Mouse (Mus musculus) heart, embryonic 11.5 days (tissue): ENCODE data around the gene Car5a. TPM values are rescaled to one million over a fixed set of nuclear protein-coding genes. Genes with fewer than 3 reads are reported as not detected.

Experiments used
- ATAC-seq: fragments of 200-750 bp; cut with Nextera tagmentation; replicated peaks from 2 replicates; pipeline ENCODE4 v1.8.0; 2017; ENCODE audit warnings: moderate library complexity; ENCODE audit not compliant: insufficient number of reproducible peaks, low FRiP score, low TSS enrichment
- H3K27ac ChIP-seq: fragments of 300-500 bp; sonication (generic); 2 replicates; pipeline ENCODE4 v1.5.1; 2014; ENCODE audit warnings: mild to moderate bottlenecking, low read depth, low read length
- H3K27me3 ChIP-seq: fragments of 300-500 bp; sonication (generic); 2 replicates; pipeline ENCODE4 v1.6.1; 2014; ENCODE audit warnings: mild to moderate bottlenecking, low read length, mixed read lengths; ENCODE audit not compliant: control insufficient read depth, insufficient read depth
- H3K36me3 ChIP-seq: fragments of 300-500 bp; sonication (generic); 2 replicates; pipeline ENCODE4 v1.6.1; 2014; ENCODE audit warnings: mild to moderate bottlenecking, low read length, moderate library complexity, mixed read lengths; ENCODE audit not compliant: control insufficient read depth, insufficient read depth
- H3K4me1 ChIP-seq: fragments of 300-500 bp; sonication (generic); 2 replicates; pipeline ENCODE4 v1.6.1; 2014; ENCODE audit warnings: low read length; ENCODE audit not compliant: control insufficient read depth, insufficient read depth
- H3K4me2 ChIP-seq: fragments of 300-500 bp; sonication (generic); 2 replicates; pipeline ENCODE4 v1.6.1; 2014; ENCODE audit warnings: mild to moderate bottlenecking, moderate library complexity
- H3K4me3 ChIP-seq: fragments of 300-500 bp; sonication (generic); 2 replicates; pipeline ENCODE4 v1.5.1; 2014; ENCODE audit warnings: low read depth, low read length
- H3K9ac ChIP-seq: fragments of 300-500 bp; sonication (generic); 2 replicates; pipeline ENCODE4 v1.6.1; 2014; ENCODE audit warnings: mild to moderate bottlenecking, low read depth, low read length, moderate library complexity
- H3K9me3 ChIP-seq: fragments of 300-500 bp; sonication (generic); replicated peaks from 2 replicates; pipeline ENCODE4 v1.6.1; 2016; ENCODE audit warnings: low read length; ENCODE audit not compliant: control insufficient read depth
- WGBS: fragments of 180-500 bp; shearing (Covaris S2); extraction: QIAGEN DNeasy Blood & Tissue Kit; methylation state at CpG from one replicate; pipeline ENCODE4 v1.1.7; 2014; ENCODE audit not compliant: insufficient replicate concordance; 5-methylcytosine and 5-hydroxymethylcytosine counted together
- polyA plus RNA-seq: library from polyadenylated mRNA; unstranded; fragments of >200 nt; fragmentation: Nextera tagmentation; extraction: Ambion mirVana; gene quantifications from 2 replicates; pipeline ENCODE4 v1.2.1, GENCODE M21; 2014

Gene Car5a
- polyA plus RNA-seq, 1 experiment from 2014 or later = not detected

GRCm38 (mm10) chr8:121909663-121910062 lies 35.0 kb downstream of the Car5a start:
- WGBS = 1% methylated on average over 6 of the region's 6 CpGs
- H3K36me3 ChIP-seq = no peaks in the 10 kb centered on the region
- ATAC-seq = no peak
- H3K9ac ChIP-seq = no peak overlapping the region
- no peaks in the 10 kb centered on the region; the same call in none of the 2 replicates for H3K27me3 ChIP-seq
- no peak overlapping the region for H3K4me3 ChIP-seq
- H3K4me2 ChIP-seq = no peak overlapping the region
- H3K4me1 ChIP-seq = peaks cover 16% of the 10 kb centered on the region
- H3K9me3 ChIP-seq = no peaks in the 10 kb centered on the region
- no peak overlapping the region for H3K27ac ChIP-seq

GRCm38 (mm10) chr8:121909148-121909541 lies 35.6 kb downstream of the Car5a start:
- H3K9me3 ChIP-seq = no peaks in the 10 kb centered on the region
- H3K4me3 ChIP-seq = no peak overlapping the region
- H3K36me3 ChIP-seq = no peaks in the 10 kb centered on the region
- no peak overlapping the region for H3K4me2 ChIP-seq
- H3K9ac ChIP-seq = no peak overlapping the region
- no peak for ATAC-seq
- no peak overlapping the region for H3K27ac ChIP-seq
- 62% methylated on average over 8 of the region's 8 CpGs for WGBS
- no peaks in the 10 kb centered on the region; the same call in none of the 2 replicates for H3K27me3 ChIP-seq
- peaks cover 16% of the 10 kb centered on the region for H3K4me1 ChIP-seq

DNA sequence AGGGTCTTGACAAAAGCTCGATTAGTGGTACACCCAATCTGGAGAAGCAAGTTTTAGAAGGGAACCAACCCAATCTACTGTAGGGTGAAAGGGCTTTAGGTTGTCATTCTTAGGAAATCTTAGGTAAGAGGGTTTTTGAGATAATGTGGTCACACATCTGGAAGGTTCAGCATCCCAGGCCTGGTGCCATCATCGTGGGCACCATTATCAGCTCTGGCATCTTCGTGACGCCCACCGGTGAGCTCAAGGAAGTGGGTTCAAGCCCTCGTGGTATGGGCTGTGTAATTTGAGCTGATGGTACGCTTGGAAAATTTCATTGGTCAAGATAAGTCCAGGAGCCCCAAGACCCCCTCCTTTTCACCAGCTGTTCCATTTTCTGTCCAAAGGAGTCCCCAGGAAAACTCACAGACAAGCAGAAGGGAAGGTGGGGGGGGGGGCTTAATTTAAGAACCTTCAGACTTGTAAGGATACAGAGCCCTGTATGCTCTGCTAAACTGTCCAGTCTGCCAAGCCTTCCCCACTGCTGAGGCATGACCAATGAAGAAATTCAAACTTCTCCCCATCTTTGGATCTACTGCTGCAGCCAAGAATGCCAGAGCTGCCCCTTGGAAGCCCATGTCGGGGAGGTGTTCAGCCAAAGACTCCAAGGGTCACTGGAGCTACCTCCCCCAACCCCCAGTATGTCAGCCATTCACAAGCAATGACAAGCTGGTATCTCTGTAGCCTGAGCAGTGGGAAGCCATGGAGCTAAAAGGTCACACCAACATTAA lies 36.1 kb downstream of the Car5a start:
- Histone ChIP-seq H3K9ac (no peak overlapping the region), H3K36me3 (no peaks in the 10 kb centered on the region), H3K4me3 (peak overlapping the region; percentile 73), H3K27me3 (no peaks in the 10 kb centered on the region; the same call in 1 of the 2 replicates), H3K27ac (no peak overlapping the region), H3K4me2 (peak overlapping the region; percentile 96), H3K4me1 (peaks cover 16% of the 10 kb centered on the region), H3K9me3 (no peaks in the 10 kb centered on the region)
- WGBS = 50% methylated on average over 8 of the region's 8 CpGs
- ATAC-seq = no peak

DNA sequence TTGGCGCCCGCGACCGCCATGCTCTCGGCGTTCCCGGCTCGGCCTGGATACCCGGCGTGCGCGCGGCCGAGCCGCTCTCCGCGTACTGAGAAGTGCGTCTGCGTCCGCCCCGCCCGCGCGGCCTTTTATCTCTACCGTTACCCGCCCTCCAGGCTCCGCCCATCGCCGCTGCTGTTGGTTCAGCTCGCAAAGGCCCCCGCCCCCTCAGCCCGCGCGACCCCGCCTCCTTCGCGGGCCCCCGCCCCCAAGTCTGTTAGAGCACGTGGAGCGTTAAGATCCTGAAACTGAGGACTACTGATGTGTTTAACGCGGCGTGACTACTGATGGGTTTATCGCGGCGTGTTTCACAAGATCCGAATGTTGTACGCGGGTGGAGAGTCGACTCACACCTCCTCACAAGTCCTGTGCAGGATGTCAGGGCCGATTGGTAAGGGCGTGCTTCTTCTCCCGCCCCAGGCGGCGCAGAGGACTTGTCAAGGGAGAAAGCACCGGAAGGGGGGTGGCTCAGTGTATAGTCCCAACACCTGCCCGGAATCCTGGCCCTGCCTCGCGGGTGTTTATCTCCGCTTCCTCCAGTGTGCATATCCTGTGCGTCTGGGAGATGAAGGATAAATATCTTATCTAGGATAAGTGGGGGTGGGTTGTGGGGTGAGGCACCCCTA lies 37.0 kb downstream of the Car5a start, which contains the start of gene Slc7a5:
Slc7a5 (minus strand) TSS at position 108 of the 662 bp plus-strand sequence.
- H3K27me3 ChIP-seq = no peaks in the 10 kb centered on the region; the same call in 1 of the 2 replicates
- no peaks in the 10 kb centered on the region for H3K9me3 ChIP-seq
- under 1% methylated on average over 60 of the region's 61 CpGs for WGBS
- no peaks in the 10 kb centered on the region for H3K36me3 ChIP-seq
- H3K27ac ChIP-seq = no peak within 1 kb of the TSS
- H3K4me2 ChIP-seq = peak within 1 kb of the TSS; percentile 96
- H3K4me1 ChIP-seq = peaks cover 18% of the 10 kb centered on the region
- ATAC-seq = peak; percentile 88
- H3K9ac ChIP-seq = peak within 1 kb of the TSS; percentile 74
- H3K4me3 ChIP-seq = peak within 1 kb of the TSS; percentile 73

- WGBS = under 1% methylated on average over 72 of the region's 72 CpGs
- ATAC-seq = peak; percentile 10; the same call in 1 of the 2 replicates
Observed at GRCm38 (mm10) chr8:121906542-121907512, 37.9 kb downstream of the Car5a start.

DNA sequence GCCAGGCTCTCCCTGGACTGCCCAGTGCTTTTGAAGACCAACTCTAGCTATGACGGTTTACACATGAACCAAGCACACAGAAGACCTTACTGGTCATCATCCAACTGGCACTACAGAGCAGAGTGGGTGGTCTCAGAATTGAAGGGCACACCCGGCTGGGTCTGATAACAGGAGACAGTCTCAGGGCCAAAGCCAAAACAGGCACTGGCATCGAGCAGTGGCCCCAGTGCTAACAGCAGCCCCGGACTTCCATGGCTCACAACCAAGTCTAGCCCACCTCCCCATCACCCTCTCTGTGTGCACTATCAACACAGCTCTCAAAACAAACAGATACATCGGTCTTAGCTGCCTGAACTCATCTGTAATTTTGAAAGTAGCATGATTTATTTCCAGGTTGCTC lies 38.8 kb downstream of the Car5a start:
- H3K9me3 ChIP-seq = no peaks in the 10 kb centered on the region
- peak overlapping the region; percentile 73 for H3K4me3 ChIP-seq
- peaks cover 30% of the 10 kb centered on the region for H3K4me1 ChIP-seq
- peak overlapping the region; percentile 96 for H3K4me2 ChIP-seq
- no peaks in the 10 kb centered on the region; the same call in 1 of the 2 replicates for H3K27me3 ChIP-seq
- peak overlapping the region; percentile 74 for H3K9ac ChIP-seq
- H3K27ac ChIP-seq = no peak overlapping the region
- 32% methylated on average over 5 of the region's 5 CpGs for WGBS
- H3K36me3 ChIP-seq = no peaks in the 10 kb centered on the region
- no peak for ATAC-seq

More at GRCm38 (mm10) chr8:121906542-121907512, 37.9 kb downstream of the Car5a start:
- H3K27me3 ChIP-seq = no peaks in the 10 kb centered on the region; the same call in 1 of the 2 replicates
- peak overlapping the region; percentile 74 for H3K9ac ChIP-seq
- peaks cover 24% of the 10 kb centered on the region for H3K4me1 ChIP-seq
- H3K4me2 ChIP-seq = peak overlapping the region; percentile 96
- peak overlapping the region; percentile 73 for H3K4me3 ChIP-seq
- no peaks in the 10 kb centered on the region for H3K9me3 ChIP-seq
- no peaks in the 10 kb centered on the region for H3K36me3 ChIP-seq
- no peak overlapping the region for H3K27ac ChIP-seq

DNA sequence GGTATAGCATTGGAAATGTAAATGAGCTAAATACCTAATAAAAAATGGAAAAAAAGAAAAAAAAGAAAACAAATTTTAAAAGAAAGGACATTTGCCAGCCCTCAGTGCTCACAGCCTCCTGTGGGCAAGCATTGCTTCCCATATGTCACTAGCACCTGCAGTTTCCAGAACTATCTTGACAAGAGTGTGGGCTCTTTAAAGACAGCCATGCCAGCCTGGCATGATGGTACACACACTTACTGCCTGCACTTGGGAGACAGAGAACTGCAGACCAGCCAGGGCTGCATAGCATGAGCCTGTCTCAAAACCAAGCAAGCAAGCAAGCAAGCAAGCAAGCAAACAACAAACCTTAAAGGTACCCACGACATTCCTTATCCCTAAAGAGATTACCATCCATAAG lies 39.3 kb downstream of the Car5a start:
- H3K27me3 ChIP-seq = no peaks in the 10 kb centered on the region; the same call in 1 of the 2 replicates
- H3K4me1 ChIP-seq = peaks cover 30% of the 10 kb centered on the region
- H3K27ac ChIP-seq = no peak overlapping the region
- no peak for ATAC-seq
- H3K9me3 ChIP-seq = no peaks in the 10 kb centered on the region
- 48% methylated on average over 1 of the region's 1 CpGs for WGBS
- H3K36me3 ChIP-seq = no peaks in the 10 kb centered on the region
- H3K4me3 ChIP-seq = peak overlapping the region; percentile 73
- H3K9ac ChIP-seq = peak overlapping the region; percentile 74; the same call in 1 of the 2 replicates
- H3K4me2 ChIP-seq = peak overlapping the region; percentile 96

DNA sequence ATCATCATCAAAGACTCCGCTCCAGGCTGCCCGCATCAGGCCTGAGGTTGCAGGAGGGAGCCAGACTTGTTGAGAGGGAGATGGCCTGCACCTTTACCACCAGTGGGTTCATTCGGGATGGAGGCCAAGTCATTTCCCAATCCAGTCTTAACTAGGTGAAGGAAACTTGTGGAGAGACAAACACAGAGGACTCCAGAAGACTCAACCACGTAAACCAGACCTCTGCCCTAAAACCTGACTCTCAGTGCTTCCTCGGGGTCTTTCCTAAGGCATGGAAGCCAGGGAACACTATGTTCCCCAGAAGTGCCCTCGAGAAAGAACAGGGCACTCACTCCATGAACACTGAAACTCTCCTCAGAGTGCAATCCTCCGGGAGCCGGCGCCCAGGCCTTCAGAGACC lies 39.7 kb downstream of the Car5a start:
- Histone ChIP-seq H3K4me2 (peak overlapping the region; percentile 96; the same call in 1 of the 2 replicates), H3K9me3 (no peaks in the 10 kb centered on the region), H3K36me3 (no peaks in the 10 kb centered on the region), H3K4me3 (no peak overlapping the region), H3K27ac (no peak overlapping the region), H3K9ac (no peak overlapping the region), H3K27me3 (no peaks in the 10 kb centered on the region; the same call in 1 of the 2 replicates), H3K4me1 (peaks cover 30% of the 10 kb centered on the region)
- no peak for ATAC-seq
- WGBS = 85% methylated on average over 9 of the region's 9 CpGs
